In genomic region chr8:36346682-36347324, GRCm38 (mm10) we compare ENCODE assay signal across 9 mouse cellular contexts.
A peak's percentile ranks its signal among the peaks of the same experiment; 100 is the strongest.
DNase-seq lines count a peak whose midpoint lies in the region; ATAC-seq lines count a peak whose summit lies in the region.
"Had no signal": no experiment of that assay in that cellular context is flagged by ENCODE, and none has a peak within 500 bp of the region (broad histone marks: within the 10 kb centered on the region; RNA-seq: fewer than 3 reads in every experiment).

No protein-coding gene starts in this region.

- H3K4me2 ChIP-seq in forebrain, embryonic 14.5 days (ENCODE audit: low read length) = no peak overlapping the region
- H3K4me2 ChIP-seq in hindbrain, embryonic 11.5 days (replicated peaks; ENCODE audit: low read depth, low read length) = no peak overlapping the region
- H3K4me2 ChIP-seq: limb, embryonic 15.5 days had no signal

- no peaks in the 10 kb centered on the region for H3K27me3 ChIP-seq in forebrain, embryonic 14.5 days (replicated peaks; ENCODE audit: control insufficient read depth, insufficient read depth, low read length)
- H3K27me3 ChIP-seq in hindbrain, embryonic 11.5 days (ENCODE audit: control insufficient read depth, insufficient read depth, low read length) = no peaks in the 10 kb centered on the region
- H3K27me3 ChIP-seq: limb, embryonic 15.5 days had no signal

- H3K4me1 ChIP-seq in forebrain, embryonic 14.5 days (ENCODE audit: control insufficient read depth, insufficient read depth, low read length) = no peaks in the 10 kb centered on the region
- no peaks in the 10 kb centered on the region for H3K4me1 ChIP-seq in hindbrain, embryonic 11.5 days (replicated peaks; ENCODE audit: control insufficient read depth, insufficient read depth, low read length)

- 46% methylated on average over 7 of the region's 7 CpGs for WGBS in forebrain, embryonic 14.5 days
- 51% methylated on average over 7 of the region's 7 CpGs for WGBS in hindbrain, embryonic 11.5 days

- no peaks in the 10 kb centered on the region for H3K9me3 ChIP-seq in forebrain, embryonic 14.5 days (replicated peaks; ENCODE audit: control insufficient read depth, low read length)
- H3K9me3 ChIP-seq in hindbrain, embryonic 11.5 days (ENCODE audit: control insufficient read depth, low read length) = no peaks in the 10 kb centered on the region
- H3K9me3 ChIP-seq: limb, embryonic 15.5 days had no signal

- peak; percentile 87 for ATAC-seq in forebrain, embryonic 14.5 days
- peak; percentile 78 for ATAC-seq in hindbrain, embryonic 11.5 days (ENCODE audit: low FRiP score)

- no peak overlapping the region for H3K9ac ChIP-seq in forebrain, embryonic 14.5 days (ENCODE audit: low read length)
- H3K9ac ChIP-seq in hindbrain, embryonic 11.5 days (ENCODE audit: low read depth, low read length) = no peak overlapping the region
- H3K9ac ChIP-seq: limb, embryonic 15.5 days had no signal

- no peaks in the 10 kb centered on the region for H3K36me3 ChIP-seq in forebrain, embryonic 14.5 days (ENCODE audit: control insufficient read depth, insufficient read depth, low read length)
- H3K36me3 ChIP-seq in hindbrain, embryonic 11.5 days (ENCODE audit: control insufficient read depth, insufficient read depth, low read length) = no peaks in the 10 kb centered on the region
- H3K36me3 ChIP-seq: limb, embryonic 15.5 days had no signal

- H3K4me3 ChIP-seq in forebrain, embryonic 14.5 days (ENCODE audit: low read depth, low read length) = no peak overlapping the region
- no peak overlapping the region for H3K4me3 ChIP-seq in hindbrain, embryonic 11.5 days (ENCODE audit: low read depth, low read length)
- H3K4me3 ChIP-seq: limb, embryonic 15.5 days had no signal

- peak; percentile 84 for DNase-seq in ES-CJ7 (ENCODE audit: low read depth, low spot score)
- DNase-seq in c-Kit-positive CD71-negative TER-119-negative erythroid progenitor cells, embryonic 14.5 days (ENCODE audit: low read depth) = peak; percentile 71
- peak; percentile 86 for DNase-seq in forebrain, embryonic 14.5 days (ENCODE audit: low spot score)
- DNase-seq in hindbrain, embryonic 11.5 days (ENCODE audit: low spot score) = peak; percentile 84
- peak; percentile 70 to 85 for DNase-seq in layer of hippocampus, postnatal 14 days (ENCODE audit: low spot score in 2 of 2)
- peak; percentile 95 for DNase-seq in lung, postnatal 36 days
- DNase-seq in retina, postnatal 7 days (ENCODE audit: low read depth, low spot score) = peak; percentile 74
- peak; percentile 58 to 62 for DNase-seq in urinary bladder, adult 18-20 months (ENCODE audit: low spot score in 2 of 2)

- H3K27ac ChIP-seq in forebrain, embryonic 14.5 days (ENCODE audit: low read depth, low read length) = no peak overlapping the region
- H3K27ac ChIP-seq in hindbrain, embryonic 11.5 days (ENCODE audit: low read depth, low read length) = no peak overlapping the region
- H3K27ac ChIP-seq: limb, embryonic 15.5 days had no signal
